8 mouse cellular contexts compared by ENCODE assay signal in genomic region chr2:103445776-103446175, GRCm38 (mm10). TPM values are rescaled to one million over a fixed set of nuclear protein-coding genes. Genes with fewer than 3 reads are reported as not detected.
DNase-seq lines count a peak whose midpoint lies in the region; ATAC-seq lines count a peak whose summit lies in the region.

No protein-coding gene starts in this region.

- WGBS in embryonic facial prominence, embryonic 14.5 days: 67% methylated on average over 6 of the region's 6 CpGs

- H3K27me3 ChIP-seq in embryonic facial prominence, embryonic 14.5 days (replicated peaks; ENCODE audit: control insufficient read depth, insufficient read depth, low read length): no peaks in the 10 kb centered on the region

- DNase-seq in gastrocnemius, adult 18-20 months (ENCODE audit: low spot score): peak; percentile 40
- DNase-seq in gastrocnemius, postnatal 4 days (ENCODE audit: low spot score in 2 of 2): no peak
- peak; percentile 68 for DNase-seq in A20 (ENCODE audit: low read depth, low spot score)
- peak; percentile 31 for DNase-seq in adrenal gland, adult 2 months
- peak; percentile 39 for DNase-seq in embryonic facial prominence, embryonic 14.5 days (ENCODE audit: low spot score)
- peak; percentile 72 to 73 for DNase-seq in kidney, postnatal 4 days
- peak; percentile 61 for DNase-seq in mesoderm, embryonic 11.5 days (ENCODE audit: low read depth, low spot score)
- DNase-seq in thymus, postnatal 10 days (ENCODE audit: low spot score in 2 of 2): peak; percentile 9 to 55

- no peak overlapping the region for H3K4me2 ChIP-seq in embryonic facial prominence, embryonic 14.5 days (ENCODE audit: low read depth, low read length)

- H3K9me3 ChIP-seq in embryonic facial prominence, embryonic 14.5 days (ENCODE audit: control insufficient read depth, low read length): no peaks in the 10 kb centered on the region

- no peak overlapping the region for H3K9ac ChIP-seq in embryonic facial prominence, embryonic 14.5 days (ENCODE audit: low read depth, low read length)

- ATAC-seq in embryonic facial prominence, embryonic 14.5 days (ENCODE audit: low read depth): no peak; the same call in 1 of the 2 replicates

- H3K4me3 ChIP-seq in embryonic facial prominence, embryonic 14.5 days (ENCODE audit: low read depth, low read length): no peak overlapping the region

- no peak overlapping the region for H3K27ac ChIP-seq in embryonic facial prominence, embryonic 14.5 days (replicated peaks; ENCODE audit: low read depth, low read length)

- H3K36me3 ChIP-seq in embryonic facial prominence, embryonic 14.5 days (ENCODE audit: control insufficient read depth, insufficient read depth, low read length): no peaks in the 10 kb centered on the region

- H3K4me1 ChIP-seq in embryonic facial prominence, embryonic 14.5 days (ENCODE audit: control insufficient read depth, insufficient read depth, low read length): no peaks in the 10 kb centered on the region

RNA-seq across cellular contexts. Expression of gene Elf5, which starts 34.3 kb away (rescaled TPM):
- under 1 TPM; 0.11 to 0.28 TPM for total RNA-seq in gastrocnemius, adult 18-20 months (2021)
- not detected for total RNA-seq in gastrocnemius, postnatal 4 days (2021)
- total RNA-seq in adrenal gland, adult 2 months (2021): not detected
- polyA plus RNA-seq in adrenal gland, adult 2 months (2012; rRNA removed): not detected in 2 replicates
- 2.0 and 2.6 TPM in 2 replicates for polyA plus RNA-seq in embryonic facial prominence, embryonic 14.5 days (2014; fragmentation: Nextera tagmentation; extraction: Ambion mirVana)

RNA-seq across cellular contexts. Expression of gene Cat, which starts 39.2 kb away (rescaled TPM):
- 100 to 1,000 TPM; 114 to 125 TPM for total RNA-seq in gastrocnemius, adult 18-20 months (2021)
- total RNA-seq in gastrocnemius, postnatal 4 days (2021): 100 to 1,000 TPM; 102 to 103 TPM
- total RNA-seq in adrenal gland, adult 2 months (2021): 100 to 1,000 TPM; 481 to 548 TPM
- polyA plus RNA-seq in adrenal gland, adult 2 months (2012; rRNA removed): 144 and 174 TPM in 2 replicates
- 89.9 and 98.8 TPM in 2 replicates for polyA plus RNA-seq in embryonic facial prominence, embryonic 14.5 days (2014; fragmentation: Nextera tagmentation; extraction: Ambion mirVana)

Comparison
In these comparisons a context has a peak if more than half of its experiments do, and no peak if none do; other contexts are left out.
1. DNase-seq: peak in gastrocnemius, adult 18-20 months (single experiment), A20 (single experiment), adrenal gland, adult 2 months (single experiment), embryonic facial prominence, embryonic 14.5 days (single experiment), kidney, postnatal 4 days (2 of 2), mesoderm, embryonic 11.5 days (single experiment) and thymus, postnatal 10 days (2 of 2); none in gastrocnemius, postnatal 4 days (0 of 2).